Mouse (Mus musculus): ENCODE measurements around the gene Tsks. TPM values are rescaled to one million over a fixed set of nuclear protein-coding genes. Genes with fewer than 3 reads are reported as not detected.

Tsks gene
- total RNA-seq (2021), result not detected

DNA sequence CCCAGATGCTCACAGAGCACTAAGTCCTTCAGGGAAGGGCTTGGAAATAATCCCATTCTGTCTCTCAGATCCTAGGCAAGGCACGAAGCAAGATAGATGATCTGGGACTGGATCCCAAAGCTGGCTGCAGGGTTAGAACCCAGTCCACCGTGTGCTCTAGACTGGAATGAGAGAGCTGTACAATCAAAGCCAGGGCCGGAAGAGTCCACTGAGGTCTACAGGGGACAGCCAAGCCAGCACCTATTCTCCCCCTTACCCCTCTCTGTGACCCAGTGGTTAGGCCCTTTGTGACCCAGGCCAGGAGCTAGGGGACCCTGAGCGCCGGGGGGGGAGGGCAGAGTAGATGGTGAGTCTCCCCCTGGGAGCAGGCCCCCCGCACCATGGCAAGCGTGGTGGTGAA lies at the start of gene Tsks:
Tsks (plus strand) TSS at position 301 of the 400 bp plus-strand sequence.
- no peak for DNase-seq

DNA sequence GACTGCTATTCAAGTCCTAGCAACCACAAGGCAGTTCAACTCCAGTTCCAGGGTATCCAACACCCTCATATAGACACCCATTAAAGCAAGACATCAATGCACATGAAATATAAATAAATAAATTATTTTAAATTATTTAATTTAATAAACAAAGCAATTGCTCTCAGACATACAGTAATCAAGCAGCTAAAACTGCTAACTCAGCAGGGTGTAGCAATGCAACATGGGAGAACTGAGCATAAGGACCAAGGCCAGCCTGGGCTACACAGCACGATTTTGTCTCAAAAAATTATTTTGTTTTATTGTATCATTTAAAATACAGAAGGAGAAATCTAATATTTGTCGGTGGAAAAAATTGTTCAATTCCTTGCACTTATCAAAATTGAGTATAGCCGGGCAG lies 48.8 kb upstream of the Tsks start:
- DNase-seq, result no peak

DNA sequence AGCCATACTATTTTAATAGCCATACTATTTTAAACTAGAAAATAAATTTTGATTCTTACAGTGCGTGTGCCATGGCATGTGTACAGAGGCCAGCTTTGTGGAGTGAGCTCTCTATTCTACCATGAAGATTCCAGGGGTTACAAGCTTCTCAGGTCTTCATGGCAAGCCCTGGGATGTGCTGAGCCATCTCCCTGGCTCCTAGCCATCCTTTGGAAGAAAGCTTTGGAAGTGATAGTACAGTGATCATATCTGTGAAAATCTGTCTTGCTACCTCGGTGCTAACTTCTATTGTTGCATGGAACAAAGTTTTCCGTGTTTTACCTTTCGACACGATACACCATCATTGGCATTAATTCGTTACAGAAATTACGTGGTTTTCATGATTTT lies 47.8 kb upstream of the Tsks start:
- DNase-seq, result no peak

DNA sequence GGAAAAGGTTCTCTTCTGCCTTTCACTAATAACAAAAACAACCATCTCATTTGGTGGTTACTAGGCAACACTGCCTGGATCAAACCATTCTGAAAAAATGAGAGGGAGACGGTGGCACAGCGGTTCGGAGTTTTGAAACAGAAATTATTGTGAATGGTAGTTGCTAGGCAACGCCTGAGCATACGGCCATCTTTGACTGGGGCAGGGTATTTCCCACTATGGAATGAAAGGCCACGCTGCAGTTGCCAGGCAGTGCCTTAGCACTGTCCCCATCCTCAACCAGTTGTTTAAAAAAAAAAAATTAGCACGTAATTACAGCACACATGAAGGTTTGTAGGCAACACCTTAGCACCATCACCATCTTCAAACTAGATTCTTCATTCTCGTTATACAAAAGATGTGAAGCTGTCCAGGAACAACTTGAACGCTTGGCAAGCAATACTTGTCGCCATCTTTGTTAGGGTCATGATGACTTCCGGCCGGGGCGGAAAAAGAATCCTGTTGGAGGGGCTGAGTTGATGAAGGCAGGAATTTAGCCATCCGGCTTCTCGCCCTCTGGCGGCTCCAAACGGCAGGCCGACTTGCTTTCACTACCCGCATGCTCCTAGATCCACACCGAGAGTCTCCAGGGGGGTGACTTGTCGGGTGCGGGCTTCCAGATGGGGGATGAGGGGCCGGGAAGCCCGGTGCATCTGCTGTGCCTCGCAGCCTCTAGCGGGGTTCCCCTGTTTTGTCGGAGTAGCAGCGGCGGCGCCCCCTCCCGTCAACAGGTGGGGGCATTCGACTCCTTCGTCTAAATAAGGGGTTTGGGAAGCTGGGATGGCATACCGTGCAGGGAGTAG lies 47.2 kb upstream of the Tsks start, which contains the start of gene Fuz:
Fuz (plus strand) TSS at position 487 of the 842 bp plus-strand sequence.
- peak; percentile 92 for DNase-seq

DNA sequence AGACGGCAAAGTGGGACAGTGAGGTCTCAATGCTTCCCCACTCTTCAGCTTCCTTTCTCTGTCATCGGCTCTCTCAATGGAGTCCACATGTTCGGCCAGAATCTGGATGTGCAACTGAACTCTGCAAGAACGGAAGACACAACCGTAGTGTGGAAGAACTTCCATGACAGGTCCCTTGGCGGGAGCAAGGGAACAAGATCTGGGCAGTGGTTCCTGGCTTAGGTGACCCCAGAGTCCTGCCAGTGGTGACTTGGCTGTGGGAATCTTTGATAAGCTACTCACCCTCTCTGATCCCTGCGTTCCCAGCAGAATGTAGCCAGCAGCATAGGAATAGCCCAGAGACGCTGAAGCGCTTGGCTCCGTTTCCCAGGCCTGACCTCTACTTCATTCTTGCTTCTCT lies 46.5 kb upstream of the Tsks start:
- no peak for DNase-seq

DNA sequence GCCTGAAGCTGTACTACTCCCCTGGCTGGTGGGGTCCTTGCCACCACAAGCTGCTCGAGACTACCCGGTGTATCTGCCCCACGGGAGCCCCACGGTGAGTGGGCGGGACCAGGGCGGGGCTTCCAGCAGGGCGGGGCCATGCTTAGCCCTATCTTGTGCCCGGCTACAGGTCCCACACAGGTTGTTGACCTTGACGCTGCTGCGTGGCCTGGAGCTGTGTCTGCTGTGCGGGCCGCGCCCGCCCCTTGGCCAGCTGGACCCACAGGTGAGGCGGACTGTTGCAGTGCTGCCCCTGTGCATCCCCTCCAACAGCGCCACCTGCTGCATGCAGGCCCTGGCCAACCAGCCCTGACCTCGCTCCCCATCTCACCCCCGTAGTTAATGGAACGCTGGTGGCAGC lies 44.4 kb upstream of the Tsks start:
- DNase-seq, result peak; percentile 55

DNA sequence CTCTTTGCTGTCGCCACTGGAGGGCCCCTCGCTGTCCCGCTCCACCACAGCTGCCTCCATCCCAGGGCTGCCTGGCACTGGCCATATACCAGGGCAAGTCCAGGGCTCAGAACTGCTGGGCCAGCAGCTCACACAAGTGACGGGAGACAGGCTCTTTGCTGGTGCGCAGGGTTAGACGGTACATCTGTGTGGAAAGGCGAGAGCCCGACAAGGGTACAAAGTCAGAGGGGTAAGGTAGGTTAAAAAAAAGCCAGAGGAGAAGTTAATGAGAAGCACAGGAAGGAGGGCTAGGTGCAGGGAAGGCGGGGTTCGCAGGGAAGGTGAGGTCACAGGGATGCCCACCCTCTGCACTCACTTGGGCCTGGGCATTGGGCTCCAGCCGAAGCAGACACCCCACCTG lies 42.4 kb upstream of the Tsks start:
- DNase-seq, result no peak

DNA sequence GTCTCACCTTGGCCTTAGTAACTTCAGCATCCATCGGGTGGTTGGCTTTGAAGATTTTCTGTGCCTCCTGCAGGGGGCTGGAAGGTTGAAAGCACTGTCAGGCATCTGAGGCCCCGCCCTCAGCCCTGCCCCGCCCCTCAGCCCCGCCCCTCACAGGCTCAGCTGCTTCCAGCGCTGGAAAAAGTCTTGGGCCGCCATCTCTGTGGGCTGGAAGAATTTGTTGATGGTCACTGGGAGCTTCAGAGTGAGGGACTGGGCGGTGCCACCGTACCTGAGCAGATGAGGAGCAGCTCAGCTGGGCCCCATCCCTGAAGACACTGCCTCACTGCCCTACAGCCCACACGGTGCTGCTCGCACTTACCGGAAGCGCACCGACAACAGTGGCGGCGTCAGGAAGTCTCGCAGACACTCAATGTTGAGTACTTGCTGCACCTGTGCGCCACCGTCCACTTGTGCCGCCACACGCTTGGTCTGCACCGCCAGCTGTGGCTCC lies 41.7 kb upstream of the Tsks start:
- peak; percentile 44 for DNase-seq

DNA sequence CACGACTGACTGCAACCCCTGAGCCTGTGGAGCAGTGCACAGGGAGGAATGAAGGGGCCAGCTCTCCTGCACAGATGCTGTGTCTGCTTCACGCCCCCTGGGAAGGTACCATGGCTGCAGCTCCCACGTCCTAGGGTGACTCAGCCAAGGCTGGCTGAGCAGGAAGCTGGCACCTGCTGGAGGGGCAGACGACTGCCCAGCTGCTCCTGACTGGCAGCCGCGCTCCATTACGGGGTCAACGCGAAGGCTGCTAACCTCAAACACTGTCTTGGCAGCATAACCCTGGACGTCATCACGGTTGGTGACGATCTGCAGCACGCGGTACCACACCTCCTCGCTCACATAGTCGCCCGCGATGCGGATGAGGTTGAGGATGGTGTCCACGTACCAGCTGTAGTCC lies 37.6 kb upstream of the Tsks start:
- DNase-seq, result no peak

DNA sequence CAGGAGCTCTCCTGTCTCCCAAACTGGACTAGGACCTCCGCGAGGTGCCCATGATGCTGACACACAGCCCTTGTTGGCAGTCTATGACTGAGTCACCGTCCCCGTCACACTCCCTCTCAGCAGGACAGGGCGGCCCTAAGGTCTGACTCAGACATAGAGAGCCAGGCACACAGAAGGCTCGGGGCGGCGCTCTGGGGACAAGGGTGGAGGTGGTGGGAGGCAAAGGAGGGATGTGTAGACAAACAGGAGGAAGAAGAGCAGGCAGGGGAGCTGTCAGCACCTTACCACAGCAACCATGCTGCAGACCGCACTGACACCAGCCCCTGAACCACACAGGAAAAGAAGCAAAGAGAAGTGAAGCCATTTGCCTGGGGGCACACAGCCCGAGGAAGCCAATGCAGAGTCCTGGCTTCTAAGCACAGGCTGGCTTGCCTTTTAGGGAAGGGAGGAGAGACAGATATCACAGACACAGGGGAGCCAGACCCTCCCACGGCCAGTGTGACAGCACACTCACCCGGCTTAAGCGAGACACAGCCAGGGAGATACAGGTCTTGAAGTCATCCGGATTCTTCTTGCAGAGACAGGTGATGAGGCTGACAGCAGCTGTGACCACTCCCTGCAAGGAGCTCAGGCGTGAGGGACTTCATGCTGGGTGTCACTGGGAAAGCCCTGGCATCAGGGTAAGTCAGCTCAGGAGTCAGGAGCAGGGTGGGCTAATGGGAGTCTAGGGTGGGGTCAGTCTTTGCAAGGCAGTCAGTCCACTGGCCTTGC lies 34.1 kb upstream of the Tsks start:
- no peak for DNase-seq

DNA sequence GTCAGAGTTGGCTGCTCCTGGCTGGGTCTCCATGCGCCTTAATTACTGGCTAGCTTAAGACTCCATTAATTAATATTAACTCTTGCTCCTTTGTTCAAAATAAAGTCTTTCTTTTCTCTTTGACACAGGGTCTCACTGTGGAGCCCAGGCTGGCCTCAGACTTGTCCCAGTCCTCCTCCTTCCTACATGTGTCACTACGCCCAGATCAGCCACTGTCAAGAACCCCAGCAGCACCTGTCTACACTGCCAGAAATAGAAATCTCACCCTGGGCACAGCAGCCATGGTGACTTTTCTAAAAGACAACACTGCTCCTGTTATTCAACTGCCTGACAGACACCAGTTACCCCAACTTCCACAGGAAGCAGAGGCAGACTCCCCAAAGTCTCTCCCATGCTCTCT lies 28.6 kb upstream of the Tsks start:
- no peak for DNase-seq

DNA sequence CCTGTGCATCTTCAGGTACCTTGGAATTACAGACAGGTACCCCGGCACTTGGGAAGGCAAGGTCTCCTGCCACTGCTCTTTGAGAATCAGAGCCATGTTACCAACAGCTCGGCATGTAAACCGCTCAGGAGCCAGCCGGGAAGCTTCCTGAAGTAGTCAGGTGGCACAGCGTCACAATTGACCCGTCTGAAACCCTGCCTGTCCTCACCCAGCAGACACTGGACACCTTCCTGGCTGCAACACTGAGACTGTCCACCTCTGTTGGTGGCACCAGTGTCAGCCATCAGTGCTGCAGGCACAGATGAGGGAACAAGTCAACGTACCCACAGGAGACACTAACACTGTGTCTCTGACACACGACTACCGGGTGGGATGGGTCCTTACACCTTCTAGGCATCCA lies 27.7 kb upstream of the Tsks start:
- DNase-seq, result no peak

DNA sequence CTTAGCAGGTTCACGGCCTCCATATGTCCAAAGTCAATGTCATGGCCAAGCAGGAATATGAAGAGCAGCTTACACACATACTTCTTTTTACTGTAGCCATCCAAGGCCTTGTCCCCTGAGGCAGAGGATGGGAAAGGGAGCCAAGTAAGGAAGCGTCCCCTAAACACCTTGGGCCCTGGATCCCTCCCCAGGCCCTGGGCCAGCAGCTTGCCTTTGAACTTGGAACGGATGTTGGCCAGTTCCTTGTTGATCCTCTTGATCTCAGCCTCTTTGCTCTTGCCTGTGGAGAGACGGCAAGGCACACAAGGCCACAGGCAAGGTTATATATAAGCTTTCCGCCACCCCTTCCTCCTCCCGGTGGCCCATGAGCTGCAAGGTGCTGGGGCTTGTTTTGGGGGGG lies 26.8 kb upstream of the Tsks start:
- DNase-seq, result no peak

DNA sequence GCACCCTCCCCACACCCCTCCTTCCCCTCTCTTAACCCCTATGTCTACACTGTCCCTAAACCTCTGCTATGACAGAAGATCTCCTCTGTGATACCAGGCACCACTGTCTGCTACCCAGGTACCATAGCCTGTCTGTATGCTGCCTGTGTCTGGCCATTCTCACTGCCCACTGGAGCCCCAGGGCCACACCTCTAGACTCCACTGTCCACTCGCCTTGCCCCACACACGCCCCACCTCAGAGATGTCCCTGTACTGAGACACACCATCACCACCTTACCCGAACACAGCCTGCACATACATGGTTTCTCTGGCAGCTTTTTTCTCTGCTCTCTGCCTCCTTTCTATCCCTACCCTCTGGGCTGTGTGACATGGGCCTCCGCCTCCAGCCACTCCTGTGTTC lies 26.1 kb upstream of the Tsks start:
- DNase-seq, result no peak

DNA sequence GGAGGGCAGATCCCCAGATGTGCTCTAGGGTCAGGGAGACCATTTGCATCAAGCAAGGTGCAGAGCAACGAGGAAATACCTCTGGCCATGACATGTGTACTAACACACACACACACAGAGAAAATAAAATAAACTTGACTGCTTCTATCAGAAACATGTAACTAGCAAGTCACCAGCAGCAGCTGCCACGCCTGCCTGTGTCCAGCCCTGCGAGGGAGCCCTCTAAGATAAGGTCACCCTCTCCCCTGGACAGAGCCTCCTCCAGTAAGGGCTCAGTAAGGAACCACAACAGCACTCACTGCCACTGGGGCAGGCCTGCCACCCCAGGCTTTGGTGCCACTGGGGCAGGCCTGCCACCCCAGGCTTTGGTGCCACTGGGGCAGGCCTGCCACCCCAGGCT lies 24.8 kb upstream of the Tsks start:
- DNase-seq, result no peak

DNA sequence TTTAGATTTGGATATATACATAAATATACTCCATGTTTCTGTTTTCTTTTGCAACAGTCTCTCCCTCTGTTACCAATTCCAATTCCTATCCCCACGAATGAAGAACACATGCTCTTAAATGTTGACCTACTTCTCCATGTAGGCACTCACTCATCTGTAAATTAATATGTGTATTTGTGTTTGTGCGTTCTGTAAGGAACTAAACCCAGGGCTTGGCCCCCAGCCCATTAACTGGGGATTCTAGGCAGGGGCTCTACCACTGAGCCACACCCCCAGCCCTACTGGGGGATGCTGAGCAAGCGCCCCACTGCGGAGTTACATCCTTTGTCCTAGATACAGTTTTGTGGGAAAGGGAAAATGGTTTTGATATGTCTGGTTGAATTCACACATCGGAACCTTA lies 23.9 kb upstream of the Tsks start:
- DNase-seq, result no peak

DNA sequence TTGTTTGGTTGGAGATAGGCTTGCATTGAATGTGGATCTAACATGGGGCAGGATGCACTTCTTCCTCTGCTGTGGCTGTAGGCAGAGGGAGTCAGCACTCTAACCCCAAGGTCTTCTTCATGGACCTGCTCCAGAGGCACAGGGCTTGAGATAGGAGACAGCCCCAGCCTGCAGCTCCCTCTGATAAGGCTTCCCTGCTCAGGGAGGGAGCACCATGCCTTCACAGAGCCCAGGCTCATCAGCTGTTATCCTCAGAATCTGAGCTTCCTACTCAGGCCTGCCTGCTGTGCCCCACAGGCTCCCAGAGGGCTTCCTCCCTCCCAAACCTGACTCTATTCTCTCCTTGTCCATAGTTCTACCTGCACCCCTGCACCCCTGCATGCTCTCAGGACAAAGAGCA lies 20.5 kb upstream of the Tsks start:
- no peak for DNase-seq

DNA sequence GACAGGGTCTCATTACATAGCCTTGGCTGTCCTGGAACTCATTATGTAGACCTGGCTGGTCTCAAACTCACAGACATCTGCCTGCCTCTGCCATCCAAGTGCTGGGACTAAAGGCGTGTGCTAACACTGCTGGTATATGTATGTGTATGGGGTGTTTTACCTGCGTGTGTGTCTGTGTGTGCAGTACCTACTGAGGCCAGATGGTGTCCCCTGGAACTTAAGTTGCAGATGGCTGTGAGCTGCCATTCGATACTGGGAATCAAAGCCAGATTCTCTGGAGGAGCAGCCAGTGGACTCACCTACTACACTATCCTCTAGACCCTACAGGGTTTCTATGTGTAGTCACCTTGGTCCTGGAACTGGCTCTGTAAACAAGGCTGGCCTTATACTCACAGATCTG lies 17.5 kb upstream of the Tsks start:
- DNase-seq, result peak; percentile 45

DNA sequence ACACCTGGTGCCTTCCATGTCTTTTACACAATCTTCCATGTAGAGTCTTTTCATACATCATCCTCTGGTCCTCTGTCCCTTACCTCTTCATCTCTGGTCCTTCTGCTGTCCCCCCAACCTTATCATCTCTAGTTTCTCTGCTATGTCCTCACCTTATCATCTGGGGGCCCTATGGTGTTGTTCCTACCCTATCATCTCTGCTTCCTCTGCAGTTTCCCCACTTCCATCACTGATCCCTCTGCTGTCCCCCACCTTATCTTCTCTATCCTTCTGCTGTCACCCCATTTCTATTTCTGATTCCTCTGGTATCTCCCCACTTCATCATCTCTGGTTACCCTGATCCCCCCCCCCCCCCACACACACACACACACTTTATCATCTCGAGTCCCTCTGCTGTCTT lies 14.4 kb upstream of the Tsks start:
- DNase-seq, result no peak

DNA sequence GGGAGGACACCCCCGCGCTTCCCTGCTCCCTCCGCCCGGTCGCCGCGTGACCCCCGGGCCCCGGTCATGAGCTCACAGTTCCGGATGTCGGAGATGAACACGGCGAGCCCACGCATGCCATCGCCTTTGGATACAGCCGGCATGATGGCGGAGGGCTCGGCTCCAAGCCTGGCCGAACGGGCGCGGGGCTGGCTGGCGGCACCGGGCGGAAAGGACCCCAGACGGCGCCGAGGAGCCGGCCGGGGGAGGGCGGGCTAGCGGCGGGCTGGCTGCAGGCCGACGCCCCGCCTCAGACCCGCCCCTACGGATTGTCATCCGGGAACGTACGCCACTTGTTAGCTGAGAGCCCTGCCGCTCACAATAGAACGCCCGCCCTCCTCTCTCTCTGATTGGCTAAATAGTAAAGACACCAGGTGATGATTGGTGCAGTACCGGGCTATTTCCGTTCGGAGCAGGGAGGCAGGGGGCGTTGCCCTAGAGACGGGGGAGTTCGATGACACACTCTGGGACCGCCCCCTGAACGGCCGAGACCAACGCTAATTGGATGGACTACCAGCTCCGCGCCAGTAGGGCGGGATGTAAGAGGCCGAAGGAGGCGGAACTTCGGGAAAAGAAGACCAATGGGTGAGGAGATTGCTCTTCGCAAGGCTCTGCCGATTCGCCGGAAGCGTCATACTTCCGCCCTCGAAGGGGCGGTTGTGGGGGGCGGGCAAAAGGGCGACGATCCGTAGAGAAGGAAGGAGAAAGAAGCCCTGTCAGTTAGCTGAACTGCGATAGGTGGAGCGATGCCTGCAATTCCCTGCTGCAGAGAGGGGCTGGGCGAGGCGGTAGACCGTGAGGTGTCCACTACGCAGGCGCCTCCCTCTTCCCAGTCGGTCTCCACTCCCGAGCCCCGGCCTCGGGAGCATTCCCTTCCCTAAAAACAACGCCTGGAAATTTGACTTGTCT lies 13.5 kb upstream of the Tsks start, which contains the start of gene Ap2a1:
Ap2a1 (minus strand) TSS at position 293 of the 948 bp plus-strand sequence.
- peak; percentile 99 for DNase-seq

DNA sequence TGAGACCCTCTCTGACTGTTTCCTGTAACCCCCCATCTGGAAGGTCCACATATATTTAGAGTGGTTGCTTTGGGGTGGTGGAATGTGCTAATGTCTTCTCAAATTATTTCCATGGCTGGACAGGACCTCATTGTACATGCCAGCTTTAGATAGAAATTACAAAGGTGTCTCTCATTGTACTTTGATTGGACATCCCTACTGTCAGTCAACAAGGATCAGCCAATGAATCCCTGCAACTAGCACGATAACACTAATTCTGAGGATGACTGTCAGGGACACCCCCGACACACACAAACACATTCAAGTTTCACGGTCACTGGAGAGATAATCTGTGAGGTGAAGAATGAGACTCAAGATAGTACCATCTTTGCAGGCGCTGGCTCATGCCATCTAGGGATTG lies 4.3 kb upstream of the Tsks start:
- DNase-seq, result no peak

DNA sequence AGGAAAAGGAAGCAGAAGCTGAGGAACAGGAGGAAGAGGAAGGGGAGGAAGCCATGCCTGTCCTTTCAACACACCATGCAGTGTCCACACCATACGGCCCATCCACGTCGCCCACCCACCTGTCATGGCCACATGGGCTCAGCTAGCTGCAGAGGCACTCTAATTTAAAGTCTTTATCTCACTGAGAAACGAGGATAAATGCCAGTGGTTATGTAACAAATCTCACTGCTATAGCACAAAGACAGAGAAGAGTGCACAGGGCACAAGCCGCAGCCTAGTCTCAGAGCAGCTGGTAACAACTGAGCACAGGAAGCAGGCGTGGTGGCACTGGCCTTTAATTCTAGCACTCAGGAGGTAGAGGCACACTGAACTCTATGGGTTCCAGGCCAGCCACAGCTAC lies 6.9 kb downstream of the Tsks start:
- DNase-seq, result no peak

DNA sequence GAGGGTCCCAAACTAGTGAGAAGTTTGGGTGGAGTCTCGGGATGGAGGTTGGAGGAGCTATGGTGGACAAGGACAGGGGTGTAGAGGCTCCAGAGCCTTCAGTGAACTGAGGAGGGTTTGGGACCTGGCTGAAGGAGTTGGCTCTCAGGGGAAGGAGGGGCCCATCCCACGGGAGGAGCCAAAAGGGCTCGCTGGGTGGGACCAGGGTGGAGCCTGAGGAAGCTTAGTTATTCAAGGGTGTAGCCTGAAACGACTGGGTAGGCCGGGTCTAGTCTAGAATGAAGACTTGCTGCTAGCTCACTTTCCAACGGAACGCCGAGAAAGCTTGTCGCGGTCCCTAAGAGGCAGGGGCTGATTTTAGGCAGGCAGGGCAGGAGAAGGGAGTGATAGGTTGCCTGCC lies 9.0 kb downstream of the Tsks start:
- peak; percentile 71 for DNase-seq

All from heart, postnatal 4 days (tissue).